In the genomic region with DNA sequence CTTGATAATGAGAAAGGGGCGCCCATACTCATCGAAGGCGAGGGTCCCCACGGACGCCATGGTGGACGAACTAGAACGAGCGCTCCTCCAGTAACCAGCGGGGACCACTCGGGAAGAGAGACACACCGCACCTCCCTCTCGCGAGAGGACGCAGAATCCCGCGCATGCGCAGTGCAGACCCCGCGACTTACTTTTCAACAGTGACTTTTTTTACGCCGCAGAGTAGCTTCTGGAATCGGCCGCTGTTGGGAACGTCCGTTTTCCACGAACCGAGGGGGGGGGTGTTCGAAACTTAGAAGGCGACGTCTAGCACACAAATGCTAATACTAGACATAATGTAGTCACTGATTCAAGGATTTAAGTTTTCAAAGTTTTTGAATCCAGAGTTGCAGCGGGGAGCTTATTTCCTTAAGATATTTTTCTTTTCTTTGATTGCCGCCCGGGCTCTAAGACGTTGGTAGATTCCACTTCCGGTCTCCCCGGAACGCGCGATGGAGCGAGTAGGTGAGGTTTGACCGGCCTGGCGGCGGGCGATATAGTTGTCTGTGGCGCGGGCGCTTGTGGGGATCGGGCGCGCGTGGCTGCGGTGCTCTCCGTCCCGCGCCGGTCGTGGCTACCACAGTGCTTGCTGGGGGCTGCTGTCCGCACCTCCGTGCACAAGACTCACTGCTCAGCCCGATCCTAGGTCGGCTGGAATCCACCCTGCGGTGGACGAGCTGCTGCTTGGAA, we compare ENCODE assay signal across 8 mouse cellular contexts. TPM values are rescaled to one million over a fixed set of nuclear protein-coding genes. Genes with fewer than 3 reads are reported as not detected.
DNase-seq lines count a peak whose midpoint lies in the region; ATAC-seq and TF ChIP-seq lines count a peak whose summit lies in the region.

Cct5 (minus strand) TSS at position 159 of the 729 bp plus-strand sequence.
Fam173b (plus strand) TSS at position 207 of the 729 bp plus-strand sequence.

- intact Hi-C loops in heart, postnatal 25 days (cut with DNase I) = no loop called here

- peak within 1 kb of the TSS; percentile 82 for H3K27ac ChIP-seq in ES-E14 (ENCODE audit: insufficient read depth, low read depth, low read length, poor library complexity, severe bottlenecking)
- H3K27ac ChIP-seq in forebrain, embryonic 15.5 days (replicated peaks) = peak within 1 kb of the TSS; percentile 98

- peak; percentile 94; the same call in 1 of the 2 replicates for TF ChIP-seq POLR2A in lung, adult 2 months (IDR thresholded peaks at IDR 0.05; ENCODE audit: borderline replicate concordance, extremely low read depth, low read depth, low read length)

- no peak for TF ChIP-seq CTCF in lung, adult 2 months (IDR thresholded peaks at IDR 0.05; ENCODE audit: insufficient read depth, low read length)

- under 1% methylated on average over 63 of the region's 63 CpGs for WGBS in forebrain, embryonic 15.5 days
- WGBS in lung, adult 2 months = under 1% methylated on average over 63 of the region's 63 CpGs

- peaks cover 3 to 6% of the 10 kb centered on the region in 2 experiments; a peak in 1 of 4 replicates for H3K4me1 ChIP-seq in ES-E14 (ENCODE audit: control insufficient read depth in 2 of 2, insufficient read depth in 2 of 2, low read length in 2 of 2, poor library complexity in 1 of 2)
- H3K4me1 ChIP-seq in forebrain, embryonic 15.5 days = peaks cover 35% of the 10 kb centered on the region
- peaks cover 11% of the 10 kb centered on the region for H3K4me1 ChIP-seq in lung, adult 2 months (ENCODE audit: control insufficient read depth, insufficient read depth, low read length)

- peak within 1 kb of the TSS; percentile 69 to 100 for H3K4me3 ChIP-seq in ES-E14 (ENCODE audit: insufficient read depth in 1 of 2, low read depth in 1 of 2, low read length in 2 of 2, poor library complexity in 1 of 2, severe bottlenecking in 1 of 2)
- H3K4me3 ChIP-seq in forebrain, embryonic 15.5 days = peak within 1 kb of the TSS; percentile 85
- H3K4me3 ChIP-seq in lung, adult 2 months (replicated peaks; ENCODE audit: extremely low read depth, low read depth, low read length) = peak within 1 kb of the TSS; percentile 96

- no peaks in the 10 kb centered on the region for H3K9me3 ChIP-seq in ES-E14 (ENCODE audit: control insufficient read depth, insufficient read depth, low read depth, low read length)
- H3K9me3 ChIP-seq in forebrain, embryonic 15.5 days = no peaks in the 10 kb centered on the region

- H3K27me3 ChIP-seq in forebrain, embryonic 15.5 days = no peaks in the 10 kb centered on the region

- in situ Hi-C loops in ES-E14 (cut with MboI; ENCODE audit: low sequenced_read_pairs in 2 of 2, unreplicated experiment in 2 of 2) = no loop called here

- H3K4me2 ChIP-seq in forebrain, embryonic 15.5 days (replicated peaks) = peak within 1 kb of the TSS; percentile 83

- peaks cover 5% of the 10 kb centered on the region for H3K36me3 ChIP-seq in ES-E14 (ENCODE audit: control insufficient read depth, insufficient read depth, low read length, poor library complexity, severe bottlenecking)
- peaks cover 9% of the 10 kb centered on the region for H3K36me3 ChIP-seq in forebrain, embryonic 15.5 days

- peak; percentile 98 for DNase-seq in ES-E14 (ENCODE audit: low read depth, low spot score)
- peak; percentile 98 for DNase-seq in cerebellum, adult 11-12 months
- peak; percentile 95 for DNase-seq in heart, postnatal 25 days (ENCODE audit: low spot score)
- DNase-seq in layer of hippocampus, adult 18-20 months (ENCODE audit: low spot score in 2 of 2) = peak; percentile 96 to 99
- peak; percentile 100 for DNase-seq in lung, adult 2 months
- DNase-seq in thymus, adult 18-20 months = peak; percentile 96 to 97

- ATAC-seq in forebrain, embryonic 15.5 days (replicated peaks) = peak; percentile 92
- peak; percentile 86 for ATAC-seq in neutrophil, adult 5-6 weeks (ENCODE audit: extremely low read depth, insufficient number of reproducible peaks, low FRiP score, poor library complexity, severe bottlenecking)

- H3K9ac ChIP-seq in ES-E14 (ENCODE audit: insufficient read depth, low read depth, low read length, poor library complexity, severe bottlenecking) = peak within 1 kb of the TSS; percentile 100
- H3K9ac ChIP-seq in forebrain, embryonic 15.5 days (replicated peaks) = peak within 1 kb of the TSS; percentile 97

TF ChIP-seq in ES-E14, 5 proteins besides CTCF, POLR2A, EP300 and RAD21:
- TF ChIP-seq HCFC1 (IDR thresholded peaks at IDR 0.05; ENCODE audit: borderline replicate concordance, insufficient read depth, low read length) = peak; percentile 60; the same call in 1 of the 2 replicates
- TF ChIP-seq ZNF384 (IDR thresholded peaks at IDR 0.05; ENCODE audit: low read depth, low read length) = no peak
- no peak for TF ChIP-seq MAFK (IDR thresholded peaks at IDR 0.05; ENCODE audit: insufficient read depth, low read depth, low read length)
- peak; percentile 99 for TF ChIP-seq CHD2 (IDR thresholded peaks at IDR 0.05; ENCODE audit: low read depth, low read length)
- TF ChIP-seq ZC3H11A (IDR thresholded peaks at IDR 0.05; ENCODE audit: borderline replicate concordance, low read depth, low read length) = no peak

RNA-seq across cellular contexts. Expression of gene Cct5, which starts in this region (rescaled TPM):
- 590 and 695 TPM in 2 replicates for total RNA-seq in ES-E14 (2012; rRNA removed)
- polyA plus RNA-seq in forebrain, embryonic 15.5 days (2015; fragmentation: Nextera tagmentation; extraction: Ambion mirVana) = 543 and 551 TPM in 2 replicates
- total RNA-seq in heart, postnatal 25 days (2021) = 100 to 1,000 TPM; 147 to 158 TPM
- 100 to 1,000 TPM; 240 to 245 TPM for total RNA-seq in layer of hippocampus, adult 18-20 months (2021)
- 50.0 and 75.7 TPM in 2 replicates for polyA plus RNA-seq in lung, adult 2 months (2012; rRNA removed)
- 164 and 183 TPM in 2 replicates for total RNA-seq in neutrophil, adult 5-6 weeks (2017)

RNA-seq across cellular contexts. Expression of gene Fam173b, which starts in this region (rescaled TPM):
- total RNA-seq in ES-E14 (2012; rRNA removed) = 13.1 and 17.2 TPM in 2 replicates
- polyA plus RNA-seq in forebrain, embryonic 15.5 days (2015; fragmentation: Nextera tagmentation; extraction: Ambion mirVana) = 10.0 and 11.5 TPM in 2 replicates
- total RNA-seq in heart, postnatal 25 days (2021) = 10 to 100 TPM; 19.6 to 22.9 TPM
- total RNA-seq in layer of hippocampus, adult 18-20 months (2021) = 10 to 100 TPM; 12.5 to 12.6 TPM
- polyA plus RNA-seq in lung, adult 2 months (2012; rRNA removed) = 5.5 and 9.3 TPM in 2 replicates
- 11.2 TPM in 2 replicates for total RNA-seq in neutrophil, adult 5-6 weeks (2017)

Comparison
In these comparisons a context has a peak if more than half of its experiments do, and no peak if none do; other contexts are left out.
1. Peak in every context shown above with its lines: DNase-seq, ATAC-seq, H3K4me3 ChIP-seq and H3K27ac ChIP-seq.